Mouse (Mus musculus) hindbrain, postnatal 0 days (tissue): ENCODE measurements at regions not wholly inside any gene's neighbourhood (a gene's known extent, or its start where the extent isn't known, plus 50 kb on each side); places are given as distances from the start of the nearest gene placed in this dataset.

Source experiments
- ATAC-seq: fragments of 200-750 bp; cut with Nextera tagmentation; 2 replicates; pipeline ENCODE4 v1.8.0; 2017; ENCODE audit warnings: mild to moderate bottlenecking, moderate TSS enrichment, moderate library complexity
- DNase-seq: peaks from one replicate; pipeline ENCODE4 v3.0.0-alpha.2; 2015; ENCODE audit warnings: low spot score
- H3K27ac ChIP-seq: fragments of 300-500 bp; sonication (generic); 2 replicates; pipeline ENCODE4 v1.5.1; 2014; ENCODE audit warnings: mild to moderate bottlenecking
- H3K27me3 ChIP-seq: fragments of 300-500 bp; sonication (generic); 2 replicates; pipeline ENCODE4 v1.6.1; 2014; ENCODE audit warnings: low read length, mixed read lengths; ENCODE audit not compliant: insufficient read depth
- H3K36me3 ChIP-seq: fragments of 300-500 bp; sonication (generic); 2 replicates; pipeline ENCODE4 v1.6.1; 2014; ENCODE audit warnings: low read length, mixed read lengths; ENCODE audit not compliant: insufficient read depth
- H3K4me1 ChIP-seq: fragments of 300-500 bp; sonication (generic); 2 replicates; pipeline ENCODE4 v1.6.1; 2014; ENCODE audit warnings: antibody characterized with exemption, low read length, mixed read lengths; ENCODE audit not compliant: insufficient read depth
- H3K4me2 ChIP-seq: fragments of 300-500 bp; sonication (generic); 2 replicates; pipeline ENCODE4 v1.6.1; 2014; ENCODE audit warnings: low read depth, mild to moderate bottlenecking, low read length, moderate library complexity, mixed read lengths
- H3K4me3 ChIP-seq: fragments of 300-500 bp; sonication (generic); 2 replicates; pipeline ENCODE4 v1.5.1; 2014; ENCODE audit warnings: low read length
- H3K9ac ChIP-seq: fragments of 300-500 bp; sonication (generic); replicated peaks from 2 replicates; pipeline ENCODE4 v1.6.1; 2014; ENCODE audit warnings: mild to moderate bottlenecking, low read length, moderate library complexity, mixed read lengths
- H3K9me3 ChIP-seq: fragments of 300-500 bp; sonication (generic); 2 replicates; pipeline ENCODE4 v1.6.1; 2016; ENCODE audit warnings: low read length, mixed read lengths
- CTCF ChIP-seq: IDR thresholded peaks from 2 replicates; pipeline ENCODE4 v1.5.1; 2016; ENCODE audit warnings: antibody characterized with exemption, control low read depth, low read depth
- WGBS: fragments of 180-500 bp; shearing (Covaris S2); extraction: QIAGEN DNeasy Blood & Tissue Kit; methylation state at CpG from one replicate; pipeline ENCODE4 v1.1.7; 2014; 5-methylcytosine and 5-hydroxymethylcytosine counted together

GRCm38 (mm10) chr6:140304105-140304504 lies 119.7 kb upstream of the Plekha5 start:
- no peaks in the 10 kb centered on the region for H3K4me1 ChIP-seq
- H3K9me3 ChIP-seq, result no peaks in the 10 kb centered on the region
- TF ChIP-seq CTCF, result no peak
- H3K4me3 ChIP-seq, result no peak overlapping the region
- no peaks in the 10 kb centered on the region for H3K27me3 ChIP-seq
- H3K36me3 ChIP-seq, result no peaks in the 10 kb centered on the region
- no peak overlapping the region for H3K27ac ChIP-seq
- H3K9ac ChIP-seq, result no peak overlapping the region
- DNase-seq (no peak), ATAC-seq (no peak)
- no peak overlapping the region for H3K4me2 ChIP-seq
- WGBS, result 80% methylated on average over 5 of the region's 5 CpGs

GRCm38 (mm10) chr6:140300470-140301145 lies 123.2 kb upstream of the Plekha5 start:
- no peak overlapping the region for H3K4me3 ChIP-seq
- DNase-seq (peak; percentile 48), ATAC-seq (peak; percentile 18; the same call in 1 of the 2 replicates)
- no peak overlapping the region for H3K9ac ChIP-seq
- H3K27ac ChIP-seq, result no peak overlapping the region
- 32% methylated on average over 7 of the region's 7 CpGs for WGBS
- no peak overlapping the region for H3K4me2 ChIP-seq
- H3K9me3 ChIP-seq, result no peaks in the 10 kb centered on the region
- peaks cover 3% of the 10 kb centered on the region; the same call in 1 of the 2 replicates for H3K4me1 ChIP-seq
- no peaks in the 10 kb centered on the region for H3K36me3 ChIP-seq
- TF ChIP-seq CTCF, result no peak
- no peaks in the 10 kb centered on the region for H3K27me3 ChIP-seq

GRCm38 (mm10) chr6:140299653-140300052 lies 124.2 kb upstream of the Plekha5 start:
- H3K4me1 ChIP-seq, result peaks cover 3% of the 10 kb centered on the region; the same call in 1 of the 2 replicates
- no peak overlapping the region for H3K4me3 ChIP-seq
- TF ChIP-seq CTCF, result no peak
- ATAC-seq (no peak), DNase-seq (no peak)
- H3K9ac ChIP-seq, result no peak overlapping the region
- no peaks in the 10 kb centered on the region for H3K27me3 ChIP-seq
- H3K9me3 ChIP-seq, result no peaks in the 10 kb centered on the region
- WGBS, result 59% methylated on average over 7 of the region's 7 CpGs
- H3K36me3 ChIP-seq, result no peaks in the 10 kb centered on the region
- no peak overlapping the region for H3K4me2 ChIP-seq
- no peak overlapping the region for H3K27ac ChIP-seq

GRCm38 (mm10) chr6:140297969-140298554 lies 125.8 kb upstream of the Plekha5 start:
- Histone ChIP-seq H3K27me3 (no peaks in the 10 kb centered on the region), H3K9ac (no peak overlapping the region), H3K4me1 (peaks cover 3% of the 10 kb centered on the region; the same call in 1 of the 2 replicates), H3K9me3 (no peaks in the 10 kb centered on the region), H3K36me3 (no peaks in the 10 kb centered on the region), H3K27ac (peak overlapping the region; percentile 16; the same call in 1 of the 2 replicates), H3K4me3 (no peak overlapping the region), H3K4me2 (peak overlapping the region; percentile 40)
- WGBS, result 43% methylated on average over 14 of the region's 14 CpGs
- no peak for TF ChIP-seq CTCF
- DNase-seq (peak; percentile 60), ATAC-seq (peak; percentile 78)

GRCm38 (mm10) chr6:140297561-140297960 lies 126.3 kb upstream of the Plekha5 start:
- peak overlapping the region; percentile 40 for H3K4me2 ChIP-seq

GRCm38 (mm10) chr6:140290109-140290508 lies 133.7 kb upstream of the Plekha5 start:
- WGBS, result 63% methylated on average over 13 of the region's 13 CpGs
- Histone ChIP-seq H3K36me3 (no peaks in the 10 kb centered on the region), H3K9me3 (no peaks in the 10 kb centered on the region), H3K4me3 (no peak overlapping the region), H3K4me2 (no peak overlapping the region), H3K9ac (no peak overlapping the region), H3K27me3 (no peaks in the 10 kb centered on the region), H3K4me1 (no peaks in the 10 kb centered on the region), H3K27ac (no peak overlapping the region)
- 0 out of 2 replicates have a peak, but pooled peaks have one; percentile 27 for ATAC-seq
- no peak for TF ChIP-seq CTCF
- no peak for DNase-seq

More at GRCm38 (mm10) chr6:140297561-140297960, 126.3 kb upstream of the Plekha5 start:
- H3K9ac ChIP-seq, result no peak overlapping the region
- DNase-seq (peak; percentile 27), ATAC-seq (no peak)
- no peaks in the 10 kb centered on the region for H3K9me3 ChIP-seq
- no peaks in the 10 kb centered on the region for H3K36me3 ChIP-seq
- TF ChIP-seq CTCF, result no peak
- 31% methylated on average over 6 of the region's 6 CpGs for WGBS
- no peaks in the 10 kb centered on the region for H3K27me3 ChIP-seq
- H3K4me3 ChIP-seq, result no peak overlapping the region
- peak overlapping the region; percentile 16; the same call in 1 of the 2 replicates for H3K27ac ChIP-seq
- peaks cover 3% of the 10 kb centered on the region; the same call in 1 of the 2 replicates for H3K4me1 ChIP-seq

- TF ChIP-seq CTCF, result no peak
- no peaks in the 10 kb centered on the region for H3K27me3 ChIP-seq
- no peak overlapping the region for H3K4me3 ChIP-seq
- H3K4me2 ChIP-seq, result no peak overlapping the region
- H3K4me1 ChIP-seq, result no peaks in the 10 kb centered on the region
- H3K27ac ChIP-seq, result no peak overlapping the region
- DNase-seq, result no peak
- 54% methylated on average over 8 of the region's 8 CpGs for WGBS
- H3K36me3 ChIP-seq, result no peaks in the 10 kb centered on the region
- no peak overlapping the region for H3K9ac ChIP-seq
- H3K9me3 ChIP-seq, result no peaks in the 10 kb centered on the region
- ATAC-seq, result no peak
These were observed 135.1 kb upstream of the Plekha5 start for GRCm38 (mm10) chr6:140288799-140289198.
